Mouse (Mus musculus) right cerebral cortex, adult 2 months (tissue): ENCODE measurements around the gene Abcc4.
"Not testable (repeated sequence)": the region's sequence is repeated elsewhere in the genome, so short reads cannot be mapped to it uniquely, and the experiment has no call there.

Experiments
- DNase-seq, 2 experiments: peaks; one replicate each; pipeline ENCODE4 v3.0.0; 2021 to 2022; ENCODE audit warnings: low spot score in 2 of 2

The Abcc4 gene

DNA sequence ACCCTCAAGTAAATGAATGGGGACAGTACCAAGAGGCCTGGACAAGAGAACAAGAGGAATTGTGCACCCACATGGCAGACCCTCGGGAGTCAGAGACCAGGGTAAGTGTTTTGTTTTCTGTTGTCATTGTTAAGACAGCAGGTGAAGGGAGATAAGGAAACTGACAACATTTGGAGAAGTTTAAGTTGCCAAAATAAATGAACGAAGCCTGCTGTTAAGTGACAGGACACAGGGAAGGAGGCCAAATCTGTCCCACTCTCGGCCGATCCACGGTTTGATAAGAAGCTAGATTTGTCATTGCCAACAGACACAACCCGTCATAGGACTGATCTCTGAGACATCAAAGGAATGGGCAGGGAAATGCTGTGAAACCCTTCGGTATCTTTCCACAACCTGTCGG, 124.3 kb downstream of the Abcc4 start:
- DNase-seq: no peak

GRCm38 (mm10) chr14:118579013-118579728, 126.8 kb downstream of the Abcc4 start:
- DNase-seq: no peak

DNA sequence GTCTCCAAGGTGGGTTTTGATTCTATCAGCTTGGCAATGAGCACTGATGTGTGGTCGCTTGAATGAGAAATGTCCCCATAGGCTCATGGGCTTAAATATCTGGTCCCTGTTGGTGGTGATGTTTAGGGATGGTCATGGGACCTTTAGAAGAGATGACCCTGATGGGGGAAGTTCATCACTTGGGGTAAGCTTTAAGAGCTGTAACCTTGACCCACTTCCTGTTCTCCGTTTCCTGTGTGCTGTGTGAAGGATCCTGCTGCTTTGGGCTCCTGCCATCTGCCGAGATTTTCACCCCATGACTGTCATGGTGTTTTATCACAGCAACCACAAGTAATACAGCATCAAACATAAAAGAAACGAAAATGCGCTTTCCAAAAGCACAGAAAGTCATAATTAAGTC, 128.1 kb downstream of the Abcc4 start:
- DNase-seq: no peak

GRCm38 (mm10) chr14:118572688-118573245, 133.3 kb downstream of the Abcc4 start:
- no peak for DNase-seq

DNA sequence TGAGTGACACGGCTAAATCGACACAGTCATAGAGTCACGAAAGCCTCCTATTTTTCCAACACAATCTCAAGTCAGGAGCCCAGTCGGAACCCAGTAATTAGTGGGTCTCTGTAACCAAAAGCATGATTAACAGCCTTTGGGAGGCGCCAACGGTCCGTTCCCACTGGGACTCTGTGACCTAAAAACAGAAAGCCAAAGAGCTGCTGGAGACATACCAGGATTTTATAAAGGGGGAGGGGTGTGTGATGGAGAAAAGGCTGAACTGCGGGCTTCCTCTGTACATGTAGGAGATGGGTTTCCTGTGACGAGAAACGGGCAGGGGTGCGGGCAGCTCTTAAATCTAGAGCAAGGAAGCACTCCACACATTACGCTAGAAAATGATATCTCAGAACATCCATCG, 136.4 kb downstream of the Abcc4 start:
- no peak for DNase-seq

- DNase-seq: no peak
These were observed 137.8 kb downstream of the Abcc4 start for GRCm38 (mm10) chr14:118568116-118568673.

DNA sequence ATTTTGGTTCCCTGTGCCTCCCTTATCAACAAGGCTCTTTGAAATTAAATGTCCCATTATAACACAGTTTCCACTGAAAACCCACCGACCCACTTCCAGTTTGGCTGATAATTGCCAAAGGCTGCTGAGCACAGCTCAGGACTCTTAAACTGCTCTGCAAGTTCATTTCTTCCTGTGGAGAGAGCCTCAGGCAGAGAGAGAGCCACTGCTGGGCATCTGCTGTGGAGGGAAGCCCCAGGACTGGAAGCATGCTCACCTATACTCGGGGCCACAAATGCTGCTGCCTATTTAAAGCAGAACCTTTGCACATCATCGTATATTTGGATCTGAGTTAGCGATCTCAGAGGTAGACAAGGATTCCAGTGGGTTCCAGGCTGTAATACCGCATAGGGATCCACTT, 139.2 kb downstream of the Abcc4 start:
- no peak for DNase-seq

GRCm38 (mm10) chr14:118566214-118566688, 139.8 kb downstream of the Abcc4 start:
- peak; percentile 56 to 65 for DNase-seq

DNA sequence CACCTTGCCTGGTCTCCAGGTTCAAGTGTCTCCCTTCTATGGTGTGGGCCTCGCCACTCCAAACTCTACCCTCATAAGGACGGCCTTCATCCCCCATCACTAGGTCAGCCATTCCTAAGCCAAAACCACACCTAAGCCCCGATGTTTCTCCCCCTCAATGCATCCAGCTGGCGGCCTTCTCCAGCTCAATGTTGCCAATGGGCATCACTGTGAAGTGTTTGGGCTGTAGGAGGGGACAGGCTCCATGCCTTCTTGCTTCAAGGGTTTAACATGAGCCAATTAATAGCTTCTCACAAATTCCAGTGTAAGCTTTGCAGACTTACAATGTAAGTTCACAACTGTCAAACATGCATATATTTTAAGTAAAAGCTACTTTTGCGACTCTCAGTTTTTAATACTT, 140.3 kb downstream of the Abcc4 start:
- no peak for DNase-seq

DNA sequence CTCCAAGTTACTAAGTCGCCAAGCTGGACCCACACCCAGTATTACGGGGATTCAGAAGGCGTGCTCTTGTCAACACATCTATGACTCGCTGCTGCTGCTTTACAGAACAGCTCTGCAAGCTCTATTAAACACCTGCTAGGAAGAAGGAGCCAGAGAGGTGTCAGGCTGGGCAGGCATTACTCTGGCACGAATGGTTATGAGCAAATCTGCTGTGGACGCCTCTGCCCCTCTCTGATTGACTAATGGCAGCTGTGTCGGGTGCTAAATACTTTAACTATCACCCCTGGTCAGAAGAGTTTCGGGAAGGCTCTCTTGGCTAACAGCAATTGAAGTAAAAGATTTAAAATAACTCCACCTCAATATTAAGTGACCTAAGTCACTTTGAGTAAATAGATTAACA, 142.4 kb downstream of the Abcc4 start:
- no peak for DNase-seq

GRCm38 (mm10) chr14:118552901-118553475, 153.0 kb downstream of the Abcc4 start:
- DNase-seq: no peak

DNA sequence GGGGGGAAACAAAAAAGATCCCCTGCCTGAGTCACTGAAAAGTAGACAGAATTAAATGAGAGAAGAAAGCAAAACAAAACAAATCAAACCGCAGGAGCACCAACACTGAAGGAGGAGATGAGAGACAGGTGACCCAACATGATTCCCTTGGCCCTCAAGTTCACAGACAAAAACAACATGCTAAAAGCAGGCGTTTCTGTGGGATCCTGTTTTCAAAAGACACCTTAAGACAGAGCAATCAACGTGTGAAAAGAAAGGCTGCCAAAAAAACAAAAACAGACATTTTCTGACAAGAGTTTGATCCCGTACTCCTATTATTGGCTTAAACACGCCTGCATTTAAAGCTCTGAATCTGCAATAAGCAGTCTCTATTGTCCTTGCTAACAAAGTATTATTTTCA, 153.6 kb downstream of the Abcc4 start:
- DNase-seq: no peak

- peak in 1 of 2 experiments; percentile 5 for DNase-seq
These were observed 154.2 kb downstream of the Abcc4 start for GRCm38 (mm10) chr14:118551725-118552285.

DNA sequence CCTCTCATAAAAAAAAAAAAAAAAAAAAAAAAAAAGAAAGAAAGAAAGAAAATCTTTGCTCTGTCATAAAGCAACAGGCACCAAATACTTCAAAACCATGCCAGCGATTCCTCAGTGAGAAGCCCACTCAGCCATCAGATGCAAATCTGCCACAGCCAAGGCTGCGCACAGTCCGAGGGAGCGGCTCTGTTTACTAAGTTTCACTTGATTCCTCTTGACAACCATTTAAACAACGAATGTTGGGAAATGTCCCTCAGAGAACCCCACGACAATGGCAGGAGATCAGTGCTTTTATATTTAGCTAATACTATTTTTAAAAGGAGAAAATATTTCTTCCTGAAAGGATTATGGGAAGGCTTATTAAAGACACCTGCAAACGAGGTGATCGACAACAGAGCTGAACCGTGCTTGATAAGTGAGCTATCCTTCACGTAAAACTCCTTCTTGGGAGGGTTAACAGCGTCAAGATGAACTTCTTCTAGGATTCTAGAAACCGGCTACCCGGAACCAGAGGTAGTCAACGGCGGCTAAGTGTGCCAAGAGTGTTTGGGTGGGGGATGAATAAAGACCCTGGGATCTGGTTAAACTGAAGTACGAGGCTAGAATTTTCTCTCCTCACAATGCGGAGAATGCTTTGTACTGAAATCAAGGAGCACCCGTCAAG, 154.8 kb downstream of the Abcc4 start:
- DNase-seq: no peak

GRCm38 (mm10) chr14:118544493-118544892, 161.5 kb downstream of the Abcc4 start:
- no peak for DNase-seq

DNA sequence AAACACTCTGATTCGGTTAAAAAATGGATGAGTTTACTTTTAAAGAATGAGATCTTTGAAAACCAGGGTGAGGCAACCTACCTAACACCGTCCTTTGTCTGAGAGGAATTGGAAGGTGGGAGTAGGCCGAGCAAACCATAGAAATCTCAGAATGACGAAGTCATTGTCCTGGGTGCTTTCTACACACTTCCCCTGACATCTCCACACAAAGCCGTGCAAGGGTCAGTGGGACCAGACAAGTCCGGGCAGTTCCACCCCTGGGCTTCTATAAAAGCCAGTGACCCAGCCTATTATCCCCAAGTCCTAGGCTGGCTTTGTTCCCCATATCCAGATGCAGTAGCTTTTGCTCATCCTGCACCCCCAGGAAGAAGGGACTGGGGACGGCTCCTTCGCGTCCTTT, 163.1 kb downstream of the Abcc4 start:
- DNase-seq: no peak

- DNase-seq: no peak
These were observed 174.5 kb downstream of the Abcc4 start for GRCm38 (mm10) chr14:118531539-118531938.

DNA sequence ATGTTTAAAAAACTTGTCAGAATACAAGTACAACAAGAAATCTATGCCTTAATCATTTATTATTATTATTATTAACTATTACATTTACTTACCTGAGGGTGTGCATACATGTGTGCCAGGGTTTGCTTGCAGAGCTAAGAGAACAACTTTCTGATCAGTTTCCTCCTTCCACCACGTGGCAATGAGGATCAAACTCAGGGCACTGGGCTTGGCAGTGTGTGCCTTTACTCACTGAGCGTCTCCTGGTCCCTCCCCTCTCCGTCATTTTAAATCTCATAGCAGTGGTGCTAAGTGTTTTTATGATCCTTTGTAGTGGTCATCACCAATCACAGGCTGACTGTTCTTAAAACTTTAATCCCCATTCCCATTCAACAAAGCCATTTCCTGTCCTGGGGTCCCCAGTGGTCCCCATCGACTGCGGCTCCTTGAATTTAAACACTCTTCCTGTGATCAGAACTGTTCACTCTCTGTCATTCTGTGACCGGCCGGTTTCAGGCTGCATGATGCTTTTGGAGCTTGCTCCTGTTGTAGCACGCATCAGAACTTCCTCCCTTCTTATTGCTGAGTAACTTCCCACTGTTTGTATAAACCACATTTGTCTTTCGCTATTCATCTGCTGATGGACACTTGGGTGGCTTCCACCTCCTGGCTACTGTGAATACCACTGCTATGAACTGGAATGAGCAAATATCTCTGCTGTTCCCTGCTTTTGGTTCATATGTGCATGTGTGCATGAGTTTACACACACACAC, 191.6 kb downstream of the Abcc4 start:
- no peak for DNase-seq

GRCm38 (mm10) chr14:118511715-118512114, 194.3 kb downstream of the Abcc4 start:
- DNase-seq: not testable (repeated sequence)

DNA sequence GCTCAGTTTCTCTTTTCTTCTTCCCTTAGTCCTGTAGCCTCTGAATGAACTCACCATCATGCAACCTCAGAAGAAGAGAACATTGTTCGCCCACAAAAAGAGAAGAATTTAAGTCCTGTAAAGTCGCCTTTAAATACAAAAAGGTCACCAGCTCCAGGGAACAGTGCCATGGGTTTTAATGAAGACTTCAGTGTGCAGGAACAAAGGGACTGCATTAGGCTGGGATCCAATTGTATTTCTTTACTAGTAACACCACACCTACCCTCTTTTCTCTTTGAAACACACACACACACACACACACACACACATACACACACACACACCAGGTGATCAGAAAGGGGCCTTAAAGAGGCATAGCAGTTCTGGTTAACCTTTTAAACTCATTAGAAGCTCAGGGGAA, 195.2 kb downstream of the Abcc4 start:
- DNase-seq: no peak

DNA sequence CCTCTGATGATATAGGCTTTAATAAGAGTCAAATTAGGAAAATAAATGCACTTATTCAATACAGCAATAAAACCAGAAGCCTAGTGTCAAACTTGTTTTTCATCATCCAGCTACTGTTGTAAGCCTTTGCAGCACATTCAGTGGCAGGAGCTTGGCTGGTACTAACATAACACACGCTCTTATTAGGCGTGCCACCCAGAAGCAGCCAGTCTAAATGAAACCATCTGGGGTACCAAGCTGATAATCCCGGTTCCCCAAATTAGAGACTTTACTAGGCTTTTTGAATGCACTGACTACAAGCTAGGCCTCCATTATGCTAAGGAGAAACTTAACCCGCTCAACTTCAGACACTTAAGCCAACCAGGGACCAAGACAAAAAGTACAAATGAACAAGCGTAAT, 195.8 kb downstream of the Abcc4 start:
- no peak for DNase-seq
